Mouse (Mus musculus) heart, postnatal 14 days (tissue): ENCODE results near the gene Skint4. TPM values are rescaled to one million over a fixed set of nuclear protein-coding genes. Genes with fewer than 3 reads are reported as not detected.

Source experiments
- DNase-seq, 2 experiments: peaks; one replicate each; pipeline ENCODE4 v3.0.0; 2021 to 2022
- intact Hi-C: fragments of 180-260 bp; cut with DNase I; formaldehyde crosslinking; loops from one replicate; pipeline ENCODE4 v1.15.1; 2025
- long read RNA-seq, 2 experiments: library from polyadenylated mRNA; stranded (forward); transcript quantifications; one replicate each; pipeline ENCODE4 v2.0.0; 2021
- total RNA-seq, 2 experiments: library from RNA; stranded (reverse); gene quantifications; 2 replicates each; pipeline ENCODE4 v1.2.3; 2021

Skint4 gene
- total RNA-seq, result not detected
- long read RNA-seq, experiment 1, result 0 reads
- long read RNA-seq, experiment 2, result 0 reads

DNA sequence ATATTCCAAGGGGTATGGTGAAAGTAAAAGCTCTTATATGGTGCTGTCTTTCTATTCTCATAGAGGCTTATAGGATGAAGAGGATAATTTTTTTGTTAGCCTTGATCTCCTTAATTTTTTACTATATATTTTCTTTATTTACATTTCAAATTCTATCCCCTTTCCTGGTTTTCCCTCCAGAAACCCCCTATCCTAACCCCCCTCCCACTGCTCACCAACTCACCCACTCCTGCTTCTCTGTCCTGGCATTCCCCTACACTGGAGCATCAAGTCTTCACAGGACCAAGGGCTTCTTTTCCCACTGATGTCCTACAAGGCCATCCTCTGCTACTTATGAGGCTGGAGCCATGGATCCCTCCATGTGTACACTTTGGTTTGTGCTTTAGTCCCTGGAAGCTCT is at the start of gene Skint4:
Gene Skint4, plus strand, starts transcription at position 301 of the 400 bp plus-strand sequence.
- no peak for DNase-seq
- intact Hi-C loops, result no loop called here

Other genes with a start within 250 kb of the Skint4 start
- under 1 TPM in 1 of 2 experiments, not detected in 1; 0.41 TPM for gene Slc5a9, start 169.1 kb upstream of the Skint4 start, total RNA-seq
- gene Skint8, start 152.6 kb upstream of the Skint4 start, total RNA-seq, result not detected
- not detected for gene Skint7, start 99.1 kb upstream of the Skint4 start, total RNA-seq
- not detected for gene Skint1, start 65.7 kb upstream of the Skint4 start, total RNA-seq
- not detected for gene Skint3, start 160.2 kb downstream of the Skint4 start, total RNA-seq